In genomic region chr13:34741254-34741653, GRCm38 (mm10) we compare ENCODE assay signal across 16 mouse cellular contexts. TPM values are rescaled to one million over a fixed set of nuclear protein-coding genes. Genes with fewer than 3 reads are reported as not detected.
DNase-seq lines count a peak whose midpoint lies in the region; ATAC-seq and TF ChIP-seq lines count a peak whose summit lies in the region.
"Had no signal": no experiment of that assay in that cellular context is flagged by ENCODE, and none has a peak within 500 bp of the region (broad histone marks: within the 10 kb centered on the region; RNA-seq: fewer than 3 reads in every experiment).

No protein-coding gene starts in this region.

- peak; percentile 58 for TF ChIP-seq CTCF in layer of hippocampus, adult 2 months (conservative IDR thresholded peaks at IDR 0.05)
- peak; percentile 55 for TF ChIP-seq CTCF in liver, postnatal 0 days (IDR thresholded peaks at IDR 0.05; ENCODE audit: low read depth)

- H3K36me3 ChIP-seq in ES-E14 (ENCODE audit: control insufficient read depth, insufficient read depth, low read length, poor library complexity, severe bottlenecking) = no peaks in the 10 kb centered on the region
- no peaks in the 10 kb centered on the region for H3K36me3 ChIP-seq in liver, postnatal 0 days (replicated peaks; ENCODE audit: insufficient read depth, low read length)
- H3K36me3 ChIP-seq: embryonic facial prominence, embryonic 15.5 days; hindbrain, embryonic 12.5 days had no signal

- no peak overlapping the region for H3K9ac ChIP-seq in ES-E14 (ENCODE audit: insufficient read depth, low read depth, low read length, poor library complexity, severe bottlenecking)
- H3K9ac ChIP-seq in liver, postnatal 0 days (replicated peaks) = no peak overlapping the region
- H3K9ac ChIP-seq: embryonic facial prominence, embryonic 15.5 days; hindbrain, embryonic 12.5 days had no signal

- no peak for TF ChIP-seq EP300 in liver, postnatal 0 days (IDR thresholded peaks at IDR 0.05; ENCODE audit: low read depth)

- peaks cover 0 to 3% of the 10 kb centered on the region in 2 experiments; a peak in 2 of 4 replicates for H3K4me1 ChIP-seq in ES-E14 (ENCODE audit: control insufficient read depth in 2 of 2, insufficient read depth in 2 of 2, low read length in 2 of 2, poor library complexity in 1 of 2)
- peaks cover 16% of the 10 kb centered on the region for H3K4me1 ChIP-seq in liver, postnatal 0 days (ENCODE audit: insufficient read depth)
- H3K4me1 ChIP-seq: embryonic facial prominence, embryonic 15.5 days; hindbrain, embryonic 12.5 days had no signal

- WGBS in liver, postnatal 0 days (ENCODE audit: insufficient replicate concordance) = 81% methylated on average over 9 of the region's 9 CpGs

- H3K27me3 ChIP-seq in liver, postnatal 0 days (ENCODE audit: insufficient read depth, low read length) = no peaks in the 10 kb centered on the region
- H3K27me3 ChIP-seq: embryonic facial prominence, embryonic 15.5 days; hindbrain, embryonic 12.5 days had no signal

- in situ Hi-C loops in ES-E14 (cut with MboI; ENCODE audit: low sequenced_read_pairs in 2 of 2, unreplicated experiment in 2 of 2) = loop anchor here in 1 of 2 experiments (10.0 kb wide), 1 partner anchor 124 kb away; no protein-coding TSS in a partner anchor

- H3K27ac ChIP-seq in layer of hippocampus, adult 2 months = no peak overlapping the region
- H3K27ac ChIP-seq in ES-E14 (ENCODE audit: insufficient read depth, low read depth, low read length, poor library complexity, severe bottlenecking) = no peak overlapping the region
- H3K27ac ChIP-seq in liver, postnatal 0 days (ENCODE audit: low read depth) = no peak overlapping the region
- H3K27ac ChIP-seq: embryonic facial prominence, embryonic 15.5 days; hindbrain, embryonic 12.5 days had no signal

- no peak for ATAC-seq in liver, postnatal 0 days

- no peak for DNase-seq in layer of hippocampus, adult 2 months (ENCODE audit: low spot score in 2 of 2)
- no peak for DNase-seq in layer of hippocampus, postnatal 14 days (ENCODE audit: low spot score in 2 of 2)
- DNase-seq in B cell, adult 2 months = peak; percentile 52 to 56
- peak; percentile 63 for DNase-seq in ES-E14 (ENCODE audit: low read depth, low spot score)
- no peak for DNase-seq in liver, postnatal 0 days
- no peak for DNase-seq in Muller cell, postnatal 12 days (ENCODE audit: inconsistent ontology term)
- DNase-seq in right cerebral cortex, adult 18-20 months = no peak
- DNase-seq: adrenal gland, postnatal 36 days; cerebellum, postnatal 10 days; kidney, postnatal 25 days; lung, postnatal 10 days; thymus, postnatal 14 days had no signal

- no peak overlapping the region for H3K4me2 ChIP-seq in liver, postnatal 0 days (ENCODE audit: low read depth, low read length)
- H3K4me2 ChIP-seq: embryonic facial prominence, embryonic 15.5 days; hindbrain, embryonic 12.5 days had no signal

- H3K4me3 ChIP-seq in layer of hippocampus, adult 2 months = no peak overlapping the region
- no peak overlapping the region for H3K4me3 ChIP-seq in ES-E14 (ENCODE audit: insufficient read depth in 1 of 2, low read depth in 1 of 2, low read length in 2 of 2, poor library complexity in 1 of 2, severe bottlenecking in 1 of 2)
- no peak overlapping the region for H3K4me3 ChIP-seq in liver, postnatal 0 days (ENCODE audit: low read depth, low read length)
- H3K4me3 ChIP-seq: embryonic facial prominence, embryonic 15.5 days; hindbrain, embryonic 12.5 days had no signal

- H3K9me3 ChIP-seq in ES-E14 (ENCODE audit: control insufficient read depth, insufficient read depth, low read depth, low read length) = no peaks in the 10 kb centered on the region
- H3K9me3 ChIP-seq in liver, postnatal 0 days (ENCODE audit: low read length) = no peaks in the 10 kb centered on the region
- H3K9me3 ChIP-seq: embryonic facial prominence, embryonic 15.5 days; hindbrain, embryonic 12.5 days had no signal

TF ChIP-seq in ES-E14, 5 proteins besides CTCF, POLR2A, EP300 and RAD21:
- TF ChIP-seq CHD2 (IDR thresholded peaks at IDR 0.05; ENCODE audit: low read depth, low read length) (no peak), ZC3H11A (IDR thresholded peaks at IDR 0.05; ENCODE audit: borderline replicate concordance, low read depth, low read length) (0 out of 2 replicates have a peak, but pooled peaks have one; percentile 50)

RNA-seq across cellular contexts. Expression of gene Fam50b, which starts 6.6 kb away (rescaled TPM):
- not detected for total RNA-seq in layer of hippocampus, adult 2 months (2021)
- total RNA-seq in layer of hippocampus, postnatal 14 days (2021) = not detected
- 0.21 and 0.27 TPM in 2 replicates for total RNA-seq in ES-E14 (2012; rRNA removed)
- polyA plus RNA-seq in liver, postnatal 0 days (2015; fragmentation: Nextera tagmentation; extraction: Ambion mirVana) = 0.08 and 0.12 TPM in 2 replicates
- total RNA-seq: adrenal gland, postnatal 36 days; heart, adult 8-10 months; left cerebral cortex, postnatal 25 days had no signal

Comparison
In these comparisons a context has a peak if more than half of its experiments do, and no peak if none do; other contexts are left out.
1. DNase-seq: peak in B cell, adult 2 months (2 of 2) and ES-E14 (single experiment); none in layer of hippocampus, adult 2 months (0 of 2), layer of hippocampus, postnatal 14 days (0 of 2), liver, postnatal 0 days (single experiment), Muller cell, postnatal 12 days (single experiment) and right cerebral cortex, adult 18-20 months (single experiment).